Mouse (Mus musculus): Measurements from ENCODE around the gene Atrx. TPM values are rescaled to one million over a fixed set of nuclear protein-coding genes. Genes with fewer than 3 reads are reported as not detected.
"Not testable (repeated sequence)": the region's sequence is repeated elsewhere in the genome, so short reads cannot be mapped to it uniquely, and the experiment has no call there.

The Atrx gene
- polyA plus RNA-seq, 1 experiment from 2014 or later: 182 TPM

DNA sequence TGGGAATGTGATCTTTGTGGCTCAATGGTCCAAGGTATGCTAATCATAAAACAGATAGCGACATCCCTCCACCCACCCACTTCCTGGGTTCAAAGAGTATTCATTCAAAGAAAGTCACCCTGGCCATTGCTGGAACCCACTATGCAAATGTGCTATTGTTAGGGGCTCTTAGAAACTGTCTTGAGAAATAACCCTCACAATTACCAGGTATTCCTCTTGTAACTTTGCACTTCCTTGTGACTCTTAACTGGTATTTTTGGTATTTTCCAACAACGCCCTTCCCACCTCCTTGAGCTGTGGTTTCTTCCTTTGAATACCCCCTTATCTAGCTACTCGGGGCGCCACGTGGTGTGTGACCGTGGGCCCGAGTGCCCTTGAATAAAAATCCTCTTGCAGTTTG, 6.2 kb downstream of the Atrx start:
- not testable (repeated sequence) for H3K27me3 ChIP-seq (ENCODE audit: poor library complexity, severe bottlenecking); H3K27ac ChIP-seq; H3K4me1 ChIP-seq; H3K4me3 ChIP-seq; DNase-seq (ENCODE audit: extremely low spot score, low spot score)
- Histone ChIP-seq H3K36me3 (replicated peaks) (peaks cover 54% of the 10 kb centered on the region), H3K9me3 (peaks cover 18% of the 10 kb centered on the region)
- 91% methylated on average over 7 of the region's 7 CpGs for WGBS

DNA sequence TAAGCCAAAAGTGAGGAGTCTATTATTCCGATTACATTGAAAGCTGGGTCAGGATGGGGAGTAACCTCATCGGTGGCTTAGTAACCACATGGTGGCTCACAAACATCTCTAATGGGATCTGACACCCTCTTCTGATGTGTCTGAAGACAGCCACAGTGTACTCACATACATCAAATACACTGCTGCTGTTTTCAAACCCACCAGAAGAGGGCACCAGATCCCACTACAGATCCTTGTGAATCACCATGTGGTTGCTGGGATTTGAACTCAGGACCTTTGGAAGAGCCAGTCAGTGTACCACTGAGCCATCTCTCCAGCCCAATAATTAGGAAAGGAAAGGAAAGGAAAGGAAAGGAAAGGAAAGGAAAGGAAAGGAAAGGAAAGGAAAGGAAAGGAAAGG, 7.8 kb downstream of the Atrx start:
- Histone ChIP-seq H3K27ac (no peak overlapping the region), H3K36me3 (replicated peaks) (peaks cover 50% of the 10 kb centered on the region), H3K4me1 (no peaks in the 10 kb centered on the region), H3K9me3 (peaks cover 18% of the 10 kb centered on the region), H3K4me3 (no peak overlapping the region), H3K27me3 (ENCODE audit: poor library complexity, severe bottlenecking) (no peaks in the 10 kb centered on the region)
- no peak for DNase-seq (ENCODE audit: extremely low spot score, low spot score)
- WGBS: 98% methylated on average over 2 of the region's 2 CpGs

DNA sequence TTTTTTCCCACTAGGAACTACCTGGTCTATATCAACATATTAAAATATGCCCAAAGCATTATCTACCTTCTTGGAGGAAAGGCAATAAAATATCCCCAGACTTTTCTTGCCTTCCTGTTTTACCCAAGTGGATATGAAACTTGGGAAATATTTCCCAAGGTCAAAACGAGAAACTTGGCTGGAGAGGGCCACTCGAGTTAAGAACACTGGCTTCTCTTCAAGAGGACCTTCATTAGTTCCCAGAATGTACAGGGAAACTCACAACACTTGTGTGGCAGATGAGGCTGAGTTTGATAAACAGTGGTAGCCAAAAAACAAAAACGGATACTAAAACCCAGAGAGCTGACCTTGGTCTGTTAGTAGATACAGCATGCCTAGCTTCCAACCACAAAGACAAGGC, 17.5 kb downstream of the Atrx start:
- Histone ChIP-seq H3K27ac (no peak overlapping the region), H3K36me3 (replicated peaks) (0 out of 2 replicates have a peak, but pooled peaks cover 4% of the 10 kb centered on the region), H3K4me1 (no peaks in the 10 kb centered on the region), H3K27me3 (ENCODE audit: poor library complexity, severe bottlenecking) (no peaks in the 10 kb centered on the region; the same call in 1 of the 2 replicates), H3K9me3 (no peaks in the 10 kb centered on the region), H3K4me3 (no peak overlapping the region)
- no peak for DNase-seq (ENCODE audit: extremely low spot score, low spot score)
- 85% methylated on average over 3 of the region's 3 CpGs for WGBS

DNA sequence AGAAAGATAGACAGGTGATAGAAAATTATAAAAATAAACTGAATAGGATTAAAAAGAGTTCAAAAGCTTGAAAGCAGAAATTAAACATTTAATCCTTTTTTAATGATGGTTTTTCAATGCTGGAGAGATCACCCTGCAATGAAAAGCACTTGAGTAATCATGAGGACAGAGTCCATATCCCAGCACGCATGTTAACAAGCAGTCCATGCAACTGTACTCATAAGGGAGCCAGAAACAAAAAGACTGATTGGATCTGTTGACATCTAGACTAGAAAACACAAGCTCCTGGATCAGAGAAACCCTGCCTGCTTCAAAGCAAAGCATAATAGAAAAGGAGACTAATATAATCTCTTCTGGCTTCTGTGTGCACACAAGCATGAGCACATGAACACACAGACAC, 27.6 kb downstream of the Atrx start:
- no peak for DNase-seq (ENCODE audit: extremely low spot score, low spot score)
- WGBS: 83% methylated on average over 1 of the region's 1 CpGs
- H3K27me3 ChIP-seq (ENCODE audit: poor library complexity, severe bottlenecking): no peaks in the 10 kb centered on the region; the same call in 1 of the 2 replicates

DNA sequence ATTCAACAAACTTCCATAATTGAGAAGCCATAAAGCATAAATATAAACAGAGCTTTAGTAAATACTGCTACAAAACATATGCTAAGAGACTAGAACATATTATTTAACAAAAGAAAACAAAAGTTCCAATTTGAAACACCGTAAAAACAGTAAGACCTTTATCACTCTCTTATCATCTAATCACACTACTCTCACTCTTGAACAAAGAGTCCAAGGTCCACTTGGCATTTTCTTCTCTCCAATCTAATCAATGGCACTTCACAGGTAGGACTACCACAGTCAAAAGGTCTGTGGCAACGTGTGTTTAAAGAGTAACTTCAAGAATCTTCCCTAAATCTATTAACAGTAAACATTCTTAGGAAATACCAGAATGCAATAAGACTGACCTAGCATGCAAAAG, 42.3 kb downstream of the Atrx start:
- Histone ChIP-seq H3K27ac (no peak overlapping the region), H3K4me1 (no peaks in the 10 kb centered on the region), H3K4me3 (no peak overlapping the region), H3K27me3 (ENCODE audit: poor library complexity, severe bottlenecking) (peaks cover 10% of the 10 kb centered on the region; the same call in 1 of the 2 replicates), H3K9me3 (no peaks in the 10 kb centered on the region), H3K36me3 (replicated peaks) (peaks cover 22% of the 10 kb centered on the region)
- no peak for DNase-seq (ENCODE audit: extremely low spot score, low spot score)
- WGBS: 87% methylated on average over 2 of the region's 2 CpGs

More for the DNA sequence above, 27.6 kb downstream of the Atrx start:
- Histone ChIP-seq H3K9me3 (no peaks in the 10 kb centered on the region), H3K36me3 (replicated peaks) (peaks cover 24% of the 10 kb centered on the region), H3K27ac (no peak overlapping the region), H3K4me1 (no peaks in the 10 kb centered on the region), H3K4me3 (no peak overlapping the region)

DNA sequence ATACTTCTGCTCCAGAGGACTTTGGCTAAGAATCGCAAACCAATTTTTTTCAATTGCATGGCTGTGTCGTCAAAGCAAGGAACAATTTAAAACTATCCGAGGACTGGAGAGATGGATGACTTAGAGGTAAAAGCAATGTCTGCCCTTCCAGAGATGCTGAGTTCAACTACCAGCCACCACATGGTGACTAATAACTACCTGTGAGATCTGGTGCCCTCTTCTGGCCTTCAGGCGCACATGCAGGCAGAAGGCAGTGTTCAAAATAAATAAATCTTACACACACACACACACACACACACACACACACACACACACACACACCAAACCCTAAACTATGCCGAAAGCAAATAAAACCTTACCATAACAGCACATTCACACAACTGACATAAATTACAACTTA, 64.8 kb downstream of the Atrx start:
- H3K27me3 ChIP-seq (ENCODE audit: poor library complexity, severe bottlenecking): peaks cover 11% of the 10 kb centered on the region
- no peak overlapping the region for H3K27ac ChIP-seq
- peak; percentile 14 for DNase-seq (ENCODE audit: extremely low spot score, low spot score)
- 83% methylated on average over 5 of the region's 5 CpGs for WGBS
- peaks cover 35% of the 10 kb centered on the region for H3K36me3 ChIP-seq (replicated peaks)
- no peaks in the 10 kb centered on the region for H3K4me1 ChIP-seq
- no peak overlapping the region for H3K4me3 ChIP-seq
- H3K9me3 ChIP-seq: no peaks in the 10 kb centered on the region

DNA sequence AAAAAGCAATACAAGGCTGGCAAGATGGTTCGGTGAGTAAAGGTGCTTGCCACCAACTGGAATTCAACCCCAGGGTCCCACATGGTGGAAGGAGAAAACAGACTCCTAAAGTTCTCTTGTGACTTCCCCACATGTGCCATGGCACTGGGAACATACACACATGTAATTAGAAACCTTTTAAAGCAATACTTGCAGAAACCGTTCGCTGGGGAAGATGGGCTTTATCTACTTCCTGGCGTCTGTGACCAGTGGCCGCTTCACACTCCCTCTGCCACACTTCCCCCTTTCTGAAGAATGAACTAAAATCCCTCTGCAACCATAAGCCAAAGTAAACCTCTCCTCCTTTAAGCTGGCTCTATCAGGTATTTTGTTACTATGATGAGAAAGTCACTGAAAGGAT, 104.7 kb downstream of the Atrx start:
- Histone ChIP-seq H3K27ac (no peak overlapping the region), H3K4me1 (no peaks in the 10 kb centered on the region), H3K27me3 (ENCODE audit: poor library complexity, severe bottlenecking) (peaks cover 63% of the 10 kb centered on the region), H3K4me3 (no peak overlapping the region), H3K36me3 (replicated peaks) (peaks cover 69% of the 10 kb centered on the region), H3K9me3 (no peaks in the 10 kb centered on the region)
- WGBS: 91% methylated on average over 5 of the region's 5 CpGs
- DNase-seq (ENCODE audit: extremely low spot score, low spot score): no peak

DNA sequence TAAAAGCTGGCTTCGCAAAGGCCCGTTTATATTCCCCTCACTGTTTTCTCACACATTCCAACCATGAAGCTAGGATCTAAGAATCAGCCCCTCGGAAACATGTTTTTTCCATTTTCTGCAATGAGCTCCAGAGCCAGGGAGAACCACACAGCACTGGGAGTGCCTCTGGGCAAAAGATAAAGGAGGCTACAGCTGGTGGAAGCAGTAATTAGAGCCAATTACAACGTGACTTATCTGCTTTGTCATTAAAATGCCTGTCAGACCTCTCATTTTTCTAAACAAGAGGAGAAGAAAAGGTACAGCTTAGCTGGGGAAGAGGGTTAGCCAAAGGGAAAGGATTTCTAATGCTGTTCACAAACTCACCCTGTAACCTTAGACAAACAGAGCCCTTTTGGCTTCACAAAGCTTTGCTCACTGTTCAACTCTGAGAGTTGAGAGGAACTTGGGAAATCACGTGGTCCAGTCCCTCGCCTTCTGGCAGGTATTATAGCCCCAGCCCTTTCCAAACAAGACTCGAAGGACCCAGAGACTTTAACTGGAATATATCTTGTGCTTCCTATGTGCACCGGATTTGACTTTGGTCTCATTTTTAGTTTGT, 134.3 kb downstream of the Atrx start:
- Histone ChIP-seq H3K9me3 (no peaks in the 10 kb centered on the region), H3K27me3 (ENCODE audit: poor library complexity, severe bottlenecking) (peaks cover 91% of the 10 kb centered on the region), H3K36me3 (replicated peaks) (peaks cover 16% of the 10 kb centered on the region), H3K4me3 (no peak overlapping the region), H3K27ac (no peak overlapping the region), H3K4me1 (no peaks in the 10 kb centered on the region; the same call in 1 of the 2 replicates)
- WGBS: 49% methylated on average over 8 of the region's 8 CpGs
- no peak for DNase-seq (ENCODE audit: extremely low spot score, low spot score)

DNA sequence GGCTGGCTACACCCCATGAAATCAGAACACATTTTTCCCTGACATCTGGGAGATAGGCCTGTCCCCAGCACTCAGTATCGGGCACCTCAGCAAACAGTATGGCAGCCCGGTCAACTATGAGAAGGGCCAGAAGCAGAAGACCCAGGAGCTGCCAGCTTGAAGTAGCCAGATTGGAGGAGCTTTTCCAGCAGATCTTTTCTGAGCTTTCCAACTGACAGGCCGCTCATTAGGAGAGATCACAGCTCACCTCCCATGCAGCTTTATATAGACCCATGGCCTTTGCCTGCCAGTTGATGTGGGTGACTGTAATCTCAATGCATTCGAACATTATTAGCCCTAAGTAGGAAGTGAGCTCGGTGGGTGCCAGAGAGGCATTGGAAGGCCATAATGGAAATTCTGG, 155.9 kb downstream of the Atrx start:
- WGBS: 91% methylated on average over 5 of the region's 5 CpGs
- peaks cover 86% of the 10 kb centered on the region for H3K27me3 ChIP-seq (ENCODE audit: poor library complexity, severe bottlenecking)

DNA sequence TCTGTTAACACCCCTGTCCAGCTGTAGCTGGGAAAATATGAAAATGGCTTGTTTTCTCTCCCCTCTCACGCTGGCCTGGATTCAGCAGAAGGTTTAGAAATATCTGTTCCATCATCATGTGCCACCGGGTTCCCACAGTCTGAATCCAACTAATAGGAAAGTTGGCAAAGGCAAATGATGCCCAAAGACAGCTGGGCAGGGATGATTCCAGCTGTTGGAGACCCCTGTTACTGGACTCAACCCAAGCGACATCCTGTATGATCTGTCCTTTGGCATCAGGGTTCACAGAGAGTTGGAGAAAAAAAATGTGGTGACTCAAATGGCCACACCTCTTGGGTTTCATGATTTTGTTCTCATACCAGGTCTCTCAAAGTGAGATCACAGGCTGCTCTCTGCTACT, 161.3 kb downstream of the Atrx start:
- Histone ChIP-seq H3K27me3 (ENCODE audit: poor library complexity, severe bottlenecking) (peaks cover 98% of the 10 kb centered on the region), H3K4me3 (no peak overlapping the region), H3K36me3 (replicated peaks) (no peaks in the 10 kb centered on the region), H3K27ac (no peak overlapping the region), H3K4me1 (peaks cover 15% of the 10 kb centered on the region), H3K9me3 (no peaks in the 10 kb centered on the region)
- WGBS: 78% methylated on average over 3 of the region's 3 CpGs
- DNase-seq (ENCODE audit: extremely low spot score, low spot score): no peak

More for the DNA sequence above, 155.9 kb downstream of the Atrx start:
- no peak overlapping the region for H3K27ac ChIP-seq
- no peak overlapping the region for H3K4me3 ChIP-seq
- H3K36me3 ChIP-seq (replicated peaks): no peaks in the 10 kb centered on the region
- no peaks in the 10 kb centered on the region for H3K4me1 ChIP-seq
- no peak for DNase-seq (ENCODE audit: extremely low spot score, low spot score)
- H3K9me3 ChIP-seq: no peaks in the 10 kb centered on the region

DNA sequence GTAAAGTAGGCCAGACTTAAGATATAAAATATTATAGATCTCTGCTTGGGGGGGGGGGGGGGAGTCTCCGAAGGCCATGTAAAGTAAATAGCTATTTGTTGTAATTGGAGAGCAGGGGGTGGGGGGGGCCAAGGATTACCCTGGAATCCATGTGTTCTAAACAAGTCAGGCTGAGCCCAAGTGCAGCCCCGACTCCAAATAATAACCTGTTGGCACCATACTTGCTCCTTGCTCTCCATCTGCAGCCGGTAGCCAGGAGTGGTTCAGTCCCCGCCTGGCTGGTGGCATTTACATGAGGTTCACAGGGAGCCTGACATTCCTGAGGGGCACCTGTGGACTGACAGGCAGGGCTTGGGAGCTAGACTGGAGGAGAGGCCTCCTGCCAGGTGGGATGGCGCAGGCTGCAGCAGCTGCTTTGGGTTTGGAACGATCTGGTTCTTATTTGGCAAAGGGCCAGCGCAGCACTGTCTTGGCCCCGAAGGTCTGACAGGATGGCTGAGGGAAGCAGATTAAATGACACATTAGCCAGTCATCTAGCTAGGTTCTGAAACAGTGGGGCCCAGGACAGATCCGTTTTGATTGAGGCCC, 161.9 kb downstream of the Atrx start:
- Histone ChIP-seq H3K27ac (no peak overlapping the region), H3K9me3 (no peaks in the 10 kb centered on the region), H3K4me1 (peaks cover 15% of the 10 kb centered on the region), H3K4me3 (no peak overlapping the region), H3K36me3 (replicated peaks) (no peaks in the 10 kb centered on the region), H3K27me3 (ENCODE audit: poor library complexity, severe bottlenecking) (peaks cover 98% of the 10 kb centered on the region)
- DNase-seq (ENCODE audit: extremely low spot score, low spot score): peak; percentile 14
- WGBS: 38% methylated on average over 9 of the region's 9 CpGs

DNA sequence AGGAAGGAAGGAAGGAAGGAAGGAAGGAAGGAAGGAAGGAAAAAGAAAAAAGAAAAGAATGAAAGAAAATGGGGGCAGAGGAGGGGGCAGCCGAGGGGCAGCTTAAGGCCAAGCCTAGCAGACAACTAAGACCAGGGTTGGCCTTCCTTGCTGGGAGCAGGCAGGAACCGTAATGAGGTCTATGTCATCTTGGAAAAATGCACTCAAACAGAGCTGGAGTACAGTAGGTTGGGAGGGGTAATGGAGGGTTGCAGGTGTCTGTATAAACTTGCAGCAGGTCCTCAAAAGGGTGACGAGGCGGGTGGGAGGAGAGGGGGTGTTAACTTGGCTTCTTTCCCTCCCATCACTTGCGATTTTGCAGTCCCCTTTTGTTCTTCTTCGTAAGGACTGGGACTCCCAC, 163.2 kb downstream of the Atrx start:
- no peaks in the 10 kb centered on the region for H3K36me3 ChIP-seq (replicated peaks)
- H3K4me1 ChIP-seq: peaks cover 15% of the 10 kb centered on the region
- no peaks in the 10 kb centered on the region for H3K9me3 ChIP-seq
- DNase-seq (ENCODE audit: extremely low spot score, low spot score): no peak
- 16% methylated on average over 6 of the region's 6 CpGs for WGBS
- no peak overlapping the region for H3K4me3 ChIP-seq
- peaks cover 98% of the 10 kb centered on the region for H3K27me3 ChIP-seq (ENCODE audit: poor library complexity, severe bottlenecking)
- H3K27ac ChIP-seq: no peak overlapping the region

DNA sequence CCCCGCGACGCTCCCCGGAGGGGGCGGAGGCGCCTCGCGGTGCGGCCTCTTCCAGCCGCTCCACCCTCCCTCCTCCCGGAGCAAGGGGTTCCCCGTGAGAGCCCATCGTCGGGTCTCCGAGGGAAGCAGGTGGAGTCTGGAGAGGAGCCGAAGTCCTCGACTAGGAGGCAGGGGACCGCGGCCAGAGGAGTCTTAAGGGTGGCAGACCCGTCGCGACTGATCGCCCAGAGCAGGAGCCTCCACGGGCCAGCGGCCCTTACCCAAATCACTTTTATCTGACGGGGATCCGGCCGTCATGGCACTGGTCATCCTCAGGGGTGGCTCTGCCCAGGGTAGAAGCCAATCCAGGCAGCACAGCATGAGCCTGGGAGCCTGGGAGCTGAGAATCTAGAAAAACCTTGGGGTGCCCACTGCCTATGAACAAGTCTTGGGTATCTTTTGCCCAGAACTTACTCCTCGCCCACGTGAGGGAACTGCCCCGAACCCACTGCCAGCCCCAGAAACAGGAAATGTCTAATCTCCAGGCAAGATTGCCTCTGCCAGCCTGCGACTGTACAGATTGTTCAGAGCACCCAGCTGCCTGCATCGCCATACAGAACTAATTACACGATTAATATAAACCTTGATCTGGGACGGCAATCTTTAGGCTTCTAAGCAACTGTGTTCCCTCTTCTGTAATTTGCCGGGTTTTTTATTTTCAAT, 164.0 kb downstream of the Atrx start:
- H3K4me1 ChIP-seq: peaks cover 15% of the 10 kb centered on the region
- no peaks in the 10 kb centered on the region for H3K36me3 ChIP-seq (replicated peaks)
- H3K9me3 ChIP-seq: no peaks in the 10 kb centered on the region
- peaks cover 98% of the 10 kb centered on the region for H3K27me3 ChIP-seq (ENCODE audit: poor library complexity, severe bottlenecking)
- H3K4me3 ChIP-seq: peak overlapping the region; percentile 50
- H3K27ac ChIP-seq: no peak overlapping the region
- DNase-seq (ENCODE audit: extremely low spot score, low spot score): peak; percentile 17
- 14% methylated on average over 35 of the region's 36 CpGs for WGBS
